Mouse (Mus musculus): Measurements from ENCODE around the gene Cntn5.
"Not testable (repeated sequence)": the region's sequence is repeated elsewhere in the genome, so short reads cannot be mapped to it uniquely, and the experiment has no call there.

Cntn5 gene

DNA sequence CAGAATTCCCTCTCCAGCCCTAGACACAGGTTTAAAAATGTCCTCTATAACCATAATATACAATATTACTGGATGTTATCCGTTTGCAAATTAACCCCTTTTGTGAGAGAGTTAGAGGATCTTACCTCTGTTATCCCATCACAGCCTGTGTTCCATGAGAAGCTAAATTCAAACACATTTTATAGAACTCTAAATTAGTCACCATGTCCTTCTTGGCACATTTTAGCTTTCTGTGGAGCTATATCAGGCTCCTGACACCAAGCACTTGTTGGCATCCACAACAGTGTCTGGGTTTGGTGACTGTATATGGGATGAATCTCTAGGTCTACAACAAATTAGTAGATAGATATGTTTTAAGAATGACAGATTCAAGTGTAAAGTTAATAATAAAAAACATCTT lies 253.9 kb downstream of the Cntn5 start:
- no peak for DNase-seq (ENCODE audit: low spot score)

DNA sequence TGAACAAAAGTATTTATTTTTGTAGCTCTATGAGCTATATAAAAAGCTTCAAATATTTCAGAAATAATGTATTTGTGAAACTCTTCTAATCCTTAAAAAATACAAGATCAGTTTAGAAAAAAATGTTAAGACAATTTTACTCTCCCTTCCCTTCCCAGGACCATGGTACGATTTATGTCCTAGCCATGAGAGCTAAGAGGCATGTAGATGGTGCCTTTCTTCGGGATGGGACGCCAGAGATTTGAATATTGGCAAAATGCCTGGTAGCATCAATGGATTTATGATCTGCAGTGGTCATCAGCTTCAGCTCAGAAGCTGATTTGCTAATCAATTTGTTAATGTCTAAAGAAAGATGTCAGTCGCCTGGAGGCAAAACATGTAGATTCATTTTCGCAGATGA lies 258.6 kb downstream of the Cntn5 start:
- no peak for DNase-seq (ENCODE audit: low spot score)

DNA sequence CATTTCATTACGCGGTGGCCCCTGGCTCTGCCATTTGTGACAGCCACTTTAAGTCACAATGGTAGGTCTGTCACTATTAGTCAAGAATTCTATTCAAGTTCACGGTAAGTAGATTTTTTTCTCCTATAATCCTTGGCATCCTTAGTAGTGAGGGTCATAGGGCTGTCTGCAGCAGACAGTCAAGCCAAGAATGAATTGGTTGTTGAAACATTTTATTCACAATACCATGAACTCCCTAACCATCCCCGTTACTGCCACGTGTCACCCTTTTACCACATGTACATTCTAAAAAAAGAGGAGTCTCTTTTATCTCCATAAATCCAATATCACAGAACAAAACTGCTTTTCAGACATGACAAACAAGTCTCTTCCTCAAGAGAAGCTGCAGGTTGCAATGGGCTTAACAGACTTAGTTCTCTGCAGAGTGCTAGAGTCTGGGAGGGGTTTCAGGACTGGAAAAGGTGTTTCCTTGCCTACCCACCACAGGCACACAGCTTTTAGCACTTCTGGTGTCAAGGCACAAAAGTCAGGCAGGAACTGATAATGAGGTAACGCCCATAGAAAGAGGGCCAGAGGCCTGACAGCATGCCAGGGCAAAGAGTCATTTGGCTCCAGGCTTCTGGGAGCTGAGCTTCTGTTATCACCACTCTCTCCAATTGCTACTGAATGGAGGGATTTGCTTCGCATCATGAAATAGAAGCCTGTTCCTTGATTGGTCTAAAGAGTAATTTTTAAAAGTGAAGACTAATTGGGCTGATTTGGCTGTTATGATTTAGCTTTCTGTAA lies 259.3 kb downstream of the Cntn5 start:
- DNase-seq (ENCODE audit: low spot score): no peak

DNA sequence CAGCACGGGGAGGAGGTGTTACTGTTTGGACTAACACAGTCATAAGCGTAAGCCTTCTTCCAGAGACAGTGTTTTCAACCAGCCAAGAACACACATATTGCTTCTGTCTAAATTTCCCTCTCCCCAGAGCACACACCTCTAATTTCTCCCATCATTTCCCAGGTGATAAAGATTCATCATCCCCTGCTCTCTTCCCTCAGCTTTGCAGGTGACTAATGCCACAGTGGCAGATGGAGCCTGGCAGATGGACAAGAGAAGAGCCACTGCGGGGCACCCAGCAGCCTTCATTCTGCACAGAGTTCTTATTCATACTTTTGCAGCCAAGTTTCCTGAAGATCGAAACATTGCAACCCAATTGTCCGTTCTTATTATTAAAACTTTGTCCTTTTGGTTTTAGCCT lies 286.5 kb downstream of the Cntn5 start:
- no peak for DNase-seq (ENCODE audit: low spot score)

DNA sequence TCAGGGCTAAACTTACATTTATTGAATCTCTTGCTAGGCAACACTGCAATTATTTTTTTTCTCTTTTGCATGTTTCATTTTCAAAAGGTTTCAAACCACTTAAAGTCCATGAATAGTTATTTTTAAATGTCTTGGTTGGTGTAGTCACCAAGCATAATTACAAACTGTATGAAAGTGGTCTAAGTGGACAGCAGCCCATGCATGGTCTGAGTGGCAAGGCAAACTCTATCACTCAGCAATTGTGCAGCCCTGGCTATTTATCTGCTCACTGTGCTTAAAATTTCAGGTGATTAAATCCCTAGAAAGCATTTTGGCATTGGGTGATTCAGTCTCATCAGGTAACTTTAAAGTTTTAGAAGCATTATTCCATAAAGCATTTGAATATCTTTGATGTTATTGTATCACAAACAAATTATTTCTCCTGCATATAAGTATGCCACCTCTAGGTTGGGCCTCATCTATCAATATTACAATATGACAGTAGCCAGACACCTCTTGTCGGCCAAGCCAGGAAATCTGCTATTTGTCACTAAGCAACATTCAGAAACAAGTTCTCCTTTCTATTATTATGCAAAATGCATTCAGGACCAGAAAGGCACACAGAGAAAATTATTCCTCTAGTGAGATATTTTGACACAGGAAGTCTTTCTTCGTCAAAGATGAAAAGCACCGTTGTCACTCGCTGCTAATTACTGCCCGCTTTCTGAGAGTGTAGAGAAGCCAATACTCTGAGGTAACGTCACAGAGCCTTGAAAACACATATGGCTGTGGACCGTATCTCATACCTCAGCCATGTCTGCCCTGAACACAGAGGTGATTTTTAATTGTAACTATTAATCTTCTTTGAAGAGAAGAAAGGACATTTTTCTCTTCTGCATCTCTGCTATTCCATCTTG lies 329.0 kb downstream of the Cntn5 start:
- DNase-seq (ENCODE audit: low spot score): no peak

DNA sequence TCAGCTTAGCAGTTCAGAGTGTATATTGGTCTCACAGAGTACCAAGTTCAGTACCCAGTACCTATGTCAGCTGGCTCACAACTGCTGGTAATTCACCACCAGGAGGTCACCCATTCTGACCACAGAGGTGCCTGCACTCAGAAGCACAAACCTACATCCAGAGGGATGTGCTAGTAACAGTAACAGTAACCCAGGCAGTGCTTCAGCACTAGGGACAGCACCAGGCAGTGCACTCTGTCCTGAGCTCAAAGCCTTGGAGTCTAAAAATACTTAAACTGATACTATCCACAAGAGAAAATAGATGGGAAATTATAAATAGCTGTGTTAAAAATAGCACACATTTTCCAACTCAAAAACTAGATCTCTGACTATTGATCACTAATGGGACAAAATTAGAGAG lies 334.7 kb downstream of the Cntn5 start:
- DNase-seq (ENCODE audit: low spot score): no peak

DNA sequence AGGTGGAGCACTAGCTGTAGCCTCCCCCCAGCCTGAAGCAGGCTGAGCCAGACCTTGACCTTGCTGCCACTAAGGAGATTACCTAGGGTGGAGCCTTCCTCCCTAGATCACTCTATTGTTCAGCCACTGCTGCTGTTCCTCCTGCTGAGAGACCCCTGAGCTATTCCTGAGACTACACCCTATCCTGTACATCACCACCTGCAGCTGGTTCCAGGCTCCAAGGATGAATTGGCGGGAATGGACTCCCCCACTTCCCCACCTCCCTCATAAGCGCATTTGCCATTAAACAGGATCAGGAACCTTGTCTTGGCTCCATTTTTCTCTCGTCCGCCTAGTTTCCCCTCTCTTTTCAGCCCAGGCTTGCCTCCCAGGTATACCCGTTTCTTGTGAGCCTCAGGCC lies 363.7 kb downstream of the Cntn5 start:
- not testable (repeated sequence) for DNase-seq (ENCODE audit: low spot score)

DNA sequence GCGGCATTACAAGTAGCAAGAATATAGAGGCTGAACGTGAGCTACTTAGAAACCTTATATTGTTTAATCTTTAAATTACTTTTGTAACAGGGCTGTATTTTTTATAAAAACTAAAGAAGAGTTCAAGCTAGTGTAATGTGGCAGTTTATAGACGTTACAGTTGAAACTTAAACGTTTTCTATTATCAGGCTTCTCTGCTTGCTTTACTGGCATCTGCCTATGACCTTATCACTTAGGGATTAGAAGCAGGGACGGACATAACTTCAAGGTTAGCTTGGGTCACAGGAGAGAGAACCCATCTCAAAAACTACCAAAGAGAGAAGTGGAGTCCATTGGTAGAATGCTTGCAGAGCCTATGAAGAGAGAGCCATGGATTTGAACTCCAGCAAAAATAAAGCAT lies 372.3 kb downstream of the Cntn5 start:
- DNase-seq (ENCODE audit: low spot score): no peak

DNA sequence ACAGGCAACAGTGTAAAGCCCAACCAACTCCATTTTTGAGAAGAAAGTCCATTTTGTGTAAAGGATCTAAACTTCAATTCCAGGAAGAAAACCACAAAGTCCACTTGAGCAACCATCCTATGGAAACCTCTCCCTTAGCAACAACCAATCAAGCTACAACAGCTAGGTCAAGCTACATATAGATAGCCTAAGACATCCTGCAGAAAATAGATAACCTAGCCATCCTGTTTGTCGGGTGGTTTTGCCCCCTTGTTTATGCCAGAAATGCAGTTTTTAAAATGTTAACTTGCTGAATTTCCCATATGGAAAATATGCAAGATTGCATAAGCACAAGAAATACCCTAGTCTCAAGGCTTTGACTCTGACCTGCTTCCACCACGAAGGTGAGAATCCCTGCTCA lies 373.5 kb downstream of the Cntn5 start:
- no peak for DNase-seq (ENCODE audit: low spot score)

DNA sequence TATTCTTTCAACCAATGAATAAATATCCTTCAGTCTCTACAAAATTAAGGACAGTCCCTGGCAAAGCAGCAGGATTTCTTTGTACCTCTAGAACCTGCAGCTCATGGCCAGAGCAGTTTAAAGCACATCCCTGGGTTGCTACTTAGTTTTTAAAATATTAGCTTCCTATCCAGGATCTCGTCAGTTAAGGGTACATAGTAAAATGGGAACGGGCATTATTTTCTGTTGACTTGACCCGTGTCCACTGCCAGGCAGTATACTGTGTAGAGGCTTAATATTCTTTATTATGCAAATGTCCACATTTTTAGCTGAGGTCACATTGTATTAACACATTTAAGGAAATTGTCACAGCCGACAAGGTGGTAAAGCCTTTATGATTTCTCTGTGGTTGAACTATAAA lies 375.0 kb downstream of the Cntn5 start:
- no peak for DNase-seq (ENCODE audit: low spot score)

DNA sequence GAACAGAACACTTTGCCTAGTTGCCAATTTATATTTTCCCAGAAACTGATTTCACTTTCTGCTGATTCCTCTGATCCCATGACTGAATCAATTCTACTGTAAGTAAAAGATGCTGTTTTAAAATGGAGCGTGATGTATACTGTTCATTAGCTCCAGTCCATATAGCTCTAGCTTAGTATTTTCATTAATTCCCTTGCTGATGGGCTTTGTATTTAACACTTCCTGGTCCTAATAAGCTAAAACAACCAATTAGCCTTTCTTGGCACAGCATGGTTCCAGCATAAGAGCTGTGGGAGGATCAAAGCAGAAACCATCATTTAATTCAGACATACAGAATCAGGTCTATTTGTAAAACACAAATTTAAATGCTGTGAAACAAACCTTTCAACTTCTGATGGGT lies 375.5 kb downstream of the Cntn5 start:
- no peak for DNase-seq (ENCODE audit: low spot score)

DNA sequence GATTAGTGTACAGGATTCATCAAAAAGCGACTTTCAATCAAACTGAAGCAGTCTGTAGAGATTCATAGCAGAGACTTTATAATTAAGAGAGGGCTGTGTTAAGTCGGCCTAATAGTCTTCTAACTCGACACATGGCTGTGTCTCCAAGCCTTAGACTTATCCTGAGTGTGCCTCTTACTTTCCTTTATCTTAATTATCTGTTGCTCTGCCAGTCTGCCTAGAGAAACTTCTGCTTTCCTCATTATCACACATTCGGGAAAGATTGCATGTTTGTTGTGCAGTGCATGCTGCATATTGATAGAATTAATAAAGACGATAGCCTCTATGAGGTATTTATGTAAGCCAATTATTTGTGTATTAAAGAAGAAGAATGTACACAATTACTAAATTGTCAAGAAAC lies 375.9 kb downstream of the Cntn5 start:
- DNase-seq (ENCODE audit: low spot score): no peak

DNA sequence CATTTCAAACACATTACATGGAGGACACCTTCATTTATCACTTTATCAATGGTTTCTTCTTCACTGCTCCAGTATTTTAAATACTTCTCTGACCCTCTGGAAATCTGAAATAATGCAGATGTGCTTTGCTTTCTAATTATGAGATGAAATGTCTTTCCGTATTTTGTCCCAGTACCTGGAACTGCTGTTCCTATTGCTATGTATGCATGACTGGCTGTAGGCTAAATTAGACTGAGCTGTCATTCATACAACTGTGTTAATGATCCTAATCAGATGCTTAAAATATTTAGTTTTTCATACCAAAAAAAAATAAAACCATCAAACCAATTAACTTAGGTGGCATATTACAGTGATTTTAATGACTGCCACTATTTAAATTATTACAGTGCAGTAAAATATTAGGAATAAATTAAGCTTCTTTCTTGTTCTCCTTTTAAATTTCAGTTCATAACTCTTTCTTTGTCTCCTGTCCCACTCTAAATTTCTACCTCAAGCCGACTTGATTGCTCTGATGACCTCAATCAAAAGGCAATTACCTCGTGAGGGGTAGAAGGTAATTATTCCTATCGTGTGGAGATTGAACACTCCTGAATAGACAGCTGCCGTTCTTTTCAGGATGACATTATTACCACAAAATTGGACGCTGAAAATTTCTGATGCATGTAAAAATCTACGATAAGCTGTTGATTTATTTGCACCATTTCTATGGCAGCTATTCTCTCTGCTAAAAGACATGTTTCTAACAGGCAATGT lies 378.5 kb downstream of the Cntn5 start:
- no peak for DNase-seq (ENCODE audit: low spot score)

DNA sequence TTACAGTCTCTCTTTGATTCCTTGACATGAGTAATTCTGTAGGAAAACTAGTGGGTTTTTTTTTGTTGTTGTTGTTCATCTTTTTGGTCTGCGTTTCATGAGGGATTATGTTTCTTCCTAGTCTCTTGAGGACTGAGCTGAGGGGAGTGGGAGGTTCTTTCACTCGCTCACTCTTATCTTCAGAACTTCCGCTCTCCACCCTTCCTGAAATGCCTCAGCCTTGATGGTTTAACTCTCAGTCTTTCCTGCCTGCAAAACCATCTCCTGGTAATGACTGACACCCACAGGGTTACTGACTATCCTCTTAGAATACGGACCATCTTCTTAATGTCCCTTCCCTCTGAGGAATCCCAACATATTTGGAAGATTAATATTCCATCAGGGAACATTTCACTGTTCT lies 382.0 kb downstream of the Cntn5 start:
- no peak for DNase-seq (ENCODE audit: low spot score)

DNA sequence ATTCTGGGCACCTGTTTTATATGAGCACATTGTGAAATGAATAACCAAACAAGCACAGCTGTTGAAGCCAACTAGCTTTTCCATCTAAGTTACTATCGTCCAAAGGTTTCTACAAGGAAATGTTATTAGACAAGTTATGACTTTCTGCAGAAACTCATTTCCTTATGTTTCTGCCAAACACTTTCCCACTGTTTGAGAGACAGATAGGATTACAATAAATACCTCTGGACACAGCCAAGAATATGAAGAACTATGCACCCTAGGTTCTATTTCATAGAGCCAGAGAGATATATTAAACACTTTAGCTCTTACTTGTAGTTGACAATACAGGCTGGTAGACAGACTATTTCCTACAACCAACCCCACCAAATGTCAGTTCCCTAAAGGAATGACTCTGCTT lies 383.5 kb downstream of the Cntn5 start:
- DNase-seq (ENCODE audit: low spot score): no peak

DNA sequence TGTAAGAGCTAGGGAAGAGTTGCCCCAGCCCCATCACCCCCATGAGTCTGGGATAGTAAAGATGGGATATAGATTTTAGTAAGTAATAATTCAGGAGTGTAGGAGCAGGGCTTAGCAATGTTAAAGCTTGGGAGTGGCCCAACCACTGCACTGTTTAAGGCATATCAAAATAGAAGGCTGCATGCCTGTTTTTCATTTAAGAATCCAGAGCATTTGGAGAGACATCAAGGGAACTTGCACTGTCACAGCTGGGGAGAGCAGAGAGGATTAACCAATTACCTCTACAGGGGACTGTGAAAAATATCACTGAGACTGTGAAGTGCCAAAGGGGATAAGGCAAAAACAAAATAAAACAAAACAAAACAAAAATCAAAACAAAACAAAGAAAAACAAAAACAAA lies 412.3 kb downstream of the Cntn5 start:
- no peak for DNase-seq (ENCODE audit: low spot score)

DNA sequence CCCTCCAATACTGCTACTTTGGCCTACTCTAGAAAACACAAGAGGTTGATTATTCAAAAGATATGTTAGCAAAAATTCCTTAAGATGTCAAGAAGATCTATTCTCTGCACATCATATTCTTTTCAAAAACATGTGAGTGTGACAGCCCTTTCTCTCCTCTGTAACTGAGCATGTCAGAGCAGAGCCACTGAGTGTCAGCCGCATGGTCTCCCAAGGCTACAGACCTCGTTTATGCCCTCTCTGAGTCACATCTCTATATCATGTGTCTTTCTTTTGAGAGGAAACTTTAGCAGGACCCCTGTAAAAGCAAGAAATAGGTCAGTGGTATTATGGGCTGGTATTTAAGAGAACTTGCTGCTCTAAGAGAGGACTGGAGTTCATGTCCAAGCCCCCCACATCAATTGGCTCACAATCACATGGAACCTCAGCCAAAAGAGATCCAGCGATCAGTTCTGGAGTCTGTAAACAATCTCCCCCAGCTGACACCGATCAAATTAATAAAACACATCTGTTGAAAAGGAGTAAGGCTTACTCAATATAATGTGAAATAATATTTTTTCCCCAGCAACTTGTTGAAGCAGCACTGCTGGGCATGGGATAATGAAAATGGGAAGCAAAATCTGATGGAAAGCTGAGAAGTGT lies 433.0 kb downstream of the Cntn5 start:
- no peak for DNase-seq (ENCODE audit: low spot score)

DNA sequence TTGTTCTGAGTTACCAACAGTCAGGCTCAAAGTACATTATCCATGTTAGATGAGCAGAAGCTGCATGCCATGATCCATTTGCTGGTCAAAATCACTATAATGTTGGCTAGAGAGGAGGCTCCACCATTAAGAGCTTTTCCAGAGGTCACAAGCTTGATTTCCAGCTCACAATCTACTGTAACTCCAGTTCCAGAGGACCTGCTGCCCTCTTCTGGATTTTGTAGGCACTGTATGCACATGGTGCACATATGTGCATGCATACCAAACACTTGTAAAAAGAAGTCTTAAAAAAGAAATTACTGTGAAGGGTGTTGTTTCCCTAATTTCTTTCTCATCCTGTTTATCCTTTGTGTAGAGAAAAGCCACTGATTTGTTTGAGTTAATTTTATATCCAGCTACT lies 439.8 kb downstream of the Cntn5 start:
- DNase-seq (ENCODE audit: low spot score): no peak

DNA sequence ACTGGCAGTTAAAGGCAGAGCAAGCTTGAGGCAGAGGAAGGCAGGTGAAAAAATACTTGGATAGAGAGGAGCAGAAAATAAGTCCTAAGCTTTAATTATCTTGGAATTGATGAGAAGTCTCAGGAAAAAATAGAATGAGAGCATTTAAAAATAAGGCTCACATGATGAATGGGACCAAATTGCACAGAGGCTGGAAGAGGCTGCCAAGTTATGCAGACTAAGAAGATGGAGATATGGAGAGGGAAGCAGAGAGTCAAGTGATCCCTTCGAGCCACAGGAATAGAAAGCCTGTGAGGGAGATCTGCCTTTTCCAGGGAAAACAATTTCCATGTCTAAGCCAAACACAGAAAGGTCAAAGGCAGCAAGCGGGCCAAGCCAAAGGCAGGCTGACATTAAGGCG lies 446.7 kb downstream of the Cntn5 start:
- no peak for DNase-seq (ENCODE audit: low spot score)

DNA sequence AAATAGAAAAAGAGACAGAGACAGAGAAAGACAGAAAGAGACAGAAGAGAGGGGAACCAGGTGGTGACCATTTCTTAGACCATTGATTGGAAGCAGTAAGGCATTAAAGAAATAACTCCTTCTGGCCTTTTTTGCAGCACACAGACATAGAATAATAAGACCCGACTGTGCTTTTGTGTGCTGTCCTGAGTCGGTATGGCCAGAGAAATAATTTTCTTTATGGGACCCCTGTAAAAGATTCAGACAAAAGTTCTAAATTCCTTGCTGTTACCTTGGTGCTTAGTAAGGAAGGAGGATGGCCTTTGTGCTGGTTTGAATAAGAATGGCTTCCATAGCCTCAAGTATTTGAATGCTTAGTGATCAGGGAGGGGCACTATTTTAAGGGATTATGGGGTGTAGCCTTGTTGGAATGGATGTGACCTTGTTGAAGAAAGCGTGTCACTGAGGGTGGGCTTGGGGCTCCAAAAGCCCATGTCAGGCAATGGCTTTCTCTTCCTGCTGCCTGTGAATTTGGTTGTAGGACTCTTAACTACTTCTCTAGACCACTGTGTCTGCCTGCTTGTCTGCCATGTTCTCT lies 455.5 kb downstream of the Cntn5 start:
- DNase-seq (ENCODE audit: low spot score): no peak

DNA sequence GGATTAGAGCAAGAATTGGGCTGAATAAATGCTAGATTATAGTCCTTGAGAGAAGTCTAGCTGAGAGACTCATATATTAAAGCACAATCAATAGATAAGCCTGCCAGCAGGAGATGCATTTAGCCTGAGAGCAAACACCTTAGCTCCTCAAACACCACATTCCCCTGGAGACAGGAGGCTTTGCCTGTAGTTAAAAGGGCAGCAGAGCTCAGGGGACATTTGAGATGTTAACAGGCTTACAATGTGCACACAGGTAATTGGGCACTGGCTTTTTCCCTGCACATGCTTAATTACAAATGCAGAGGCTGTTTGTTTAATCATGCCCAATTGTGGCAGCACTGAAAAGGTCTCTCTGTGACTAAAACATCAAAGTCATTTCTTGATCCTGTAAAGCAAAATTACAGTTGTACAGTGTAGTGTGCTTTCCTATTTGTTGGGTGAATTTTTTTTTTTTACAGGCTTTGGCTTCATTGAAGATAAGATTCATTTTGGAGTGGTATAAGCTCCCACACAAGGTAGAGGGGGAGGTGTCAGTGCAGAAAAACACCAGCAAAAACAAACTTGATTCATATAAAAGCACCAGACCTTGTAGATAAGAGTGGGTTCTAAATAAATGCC lies 457.2 kb downstream of the Cntn5 start:
- DNase-seq (ENCODE audit: low spot score): no peak

Data from urinary bladder, postnatal 14 days (tissue).